Mouse (Mus musculus) midbrain, postnatal 0 days (tissue): ENCODE data around the gene Gstk1. TPM values are rescaled to one million over a fixed set of nuclear protein-coding genes. Genes with fewer than 3 reads are reported as not detected.
A peak's percentile ranks its signal among the peaks of the same experiment; 100 is the strongest.

ENCODE experiments used
- ATAC-seq: fragments of 200-750 bp; cut with Nextera tagmentation; 2 replicates; pipeline ENCODE4 v1.8.0; 2017; ENCODE audit warnings: moderate number of reproducible peaks, mild to moderate bottlenecking, moderate TSS enrichment, moderate library complexity; ENCODE audit not compliant: low FRiP score
- DNase-seq: peaks from one replicate; pipeline ENCODE4 v3.0.0-alpha.2; 2015; ENCODE audit warnings: low spot score
- H3K27ac ChIP-seq: fragments of 300-500 bp; sonication (generic); 2 replicates; pipeline ENCODE4 v1.5.1; 2014; ENCODE audit warnings: low read depth, mild to moderate bottlenecking, low read length, mixed read lengths
- H3K27me3 ChIP-seq: fragments of 300-500 bp; sonication (generic); 2 replicates; pipeline ENCODE4 v1.6.1; 2014; ENCODE audit warnings: low read length, control low read depth, mixed read lengths; ENCODE audit not compliant: insufficient read depth
- H3K36me3 ChIP-seq: fragments of 300-500 bp; sonication (generic); 2 replicates; pipeline ENCODE4 v1.6.1; 2014; ENCODE audit warnings: low read length, control low read depth, mixed read lengths; ENCODE audit not compliant: insufficient read depth
- H3K4me1 ChIP-seq: fragments of 300-500 bp; sonication (generic); 2 replicates; pipeline ENCODE4 v1.6.1; 2014; ENCODE audit warnings: mild to moderate bottlenecking, control low read depth, antibody characterized with exemption, low read length, mixed read lengths; ENCODE audit not compliant: insufficient read depth
- H3K4me2 ChIP-seq: fragments of 300-500 bp; sonication (generic); 2 replicates; pipeline ENCODE4 v1.6.1; 2014; ENCODE audit warnings: low read depth, mild to moderate bottlenecking, low read length, mixed read lengths; ENCODE audit not compliant: poor library complexity, severe bottlenecking
- H3K4me3 ChIP-seq: fragments of 300-500 bp; sonication (generic); 2 replicates; pipeline ENCODE4 v1.5.1; 2014; ENCODE audit warnings: low read depth, mild to moderate bottlenecking, low read length, moderate library complexity
- H3K9ac ChIP-seq: fragments of 300-500 bp; sonication (generic); replicated peaks from 2 replicates; pipeline ENCODE4 v1.6.1; 2014; ENCODE audit warnings: mild to moderate bottlenecking, low read length, moderate library complexity, mixed read lengths; ENCODE audit not compliant: poor library complexity, severe bottlenecking
- H3K9me3 ChIP-seq: fragments of 300-500 bp; sonication (generic); 2 replicates; pipeline ENCODE4 v1.6.1; 2016; ENCODE audit warnings: low read length, control low read depth
- CTCF ChIP-seq: IDR thresholded peaks from 2 replicates; pipeline ENCODE4 v1.5.1; 2016; ENCODE audit warnings: antibody characterized with exemption, mild to moderate bottlenecking
- WGBS: fragments of 180-500 bp; shearing (Covaris S2); extraction: QIAGEN DNeasy Blood & Tissue Kit; methylation state at CpG from one replicate; pipeline ENCODE4 v1.1.7; 2014; 5-methylcytosine and 5-hydroxymethylcytosine counted together
- polyA plus RNA-seq: library from polyadenylated mRNA; unstranded; fragments of >200 nt; fragmentation: Nextera tagmentation; extraction: Ambion mirVana; gene quantifications from 2 replicates; pipeline ENCODE4 v1.2.1, GENCODE M21; 2015
- total RNA-seq: library from RNA; depleted of rRNA; stranded (reverse); fragments of >200 nt; gene quantifications from 2 replicates; pipeline ENCODE4 v1.2.3, GENCODE M21; 2014; rRNA removed

Gene Gstk1
- 5.4 and 9.0 TPM in 2 replicates for total RNA-seq
- polyA plus RNA-seq = 10.4 and 12.3 TPM in 2 replicates

DNA sequence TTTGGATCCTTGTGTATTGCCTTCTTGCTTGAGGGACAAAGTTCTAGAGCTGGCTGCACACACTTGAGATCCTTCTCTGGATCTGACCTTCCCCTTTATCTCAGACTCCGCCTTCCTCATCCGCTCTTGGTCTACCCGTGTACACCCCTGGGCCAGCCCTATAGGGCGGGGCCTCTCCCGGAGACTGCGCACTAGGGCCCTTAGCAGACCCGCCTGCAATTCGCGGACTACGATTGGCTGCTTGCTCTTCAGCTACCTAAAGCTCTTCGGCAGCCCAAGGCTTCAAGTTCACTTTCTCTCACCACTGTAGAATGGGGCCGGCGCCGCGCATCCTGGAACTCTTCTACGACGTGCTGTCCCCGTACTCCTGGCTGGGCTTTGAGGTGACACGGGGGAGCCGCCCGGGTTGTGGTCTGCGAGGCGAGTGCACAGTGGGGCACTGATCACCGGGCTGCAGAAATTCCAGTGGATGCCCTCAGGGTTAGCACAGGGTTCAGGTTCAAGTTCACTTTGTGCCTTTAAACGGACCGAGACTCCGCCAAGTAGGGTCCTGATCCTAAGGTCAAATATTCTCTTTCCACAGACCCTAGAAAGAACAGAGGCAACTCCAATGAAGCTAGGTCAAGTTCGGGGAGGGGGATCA, at the start of gene Gstk1:
TSS of gene Gstk1 (plus strand) at position 225 of the 643 bp plus-strand sequence.
- Histone ChIP-seq H3K4me3 (peak within 1 kb of the TSS; percentile 45), H3K4me2 (peak within 1 kb of the TSS; percentile 70), H3K36me3 (no peaks in the 10 kb centered on the region), H3K27ac (no peak within 1 kb of the TSS), H3K9ac (peak within 1 kb of the TSS; percentile 44; the same call in 1 of the 2 replicates), H3K4me1 (no peaks in the 10 kb centered on the region), H3K9me3 (no peaks in the 10 kb centered on the region), H3K27me3 (no peaks in the 10 kb centered on the region)
- peak; percentile 99 for ATAC-seq
- no peak for TF ChIP-seq CTCF
- peak; percentile 89 for DNase-seq
- 2% methylated on average over 28 of the region's 28 CpGs for WGBS

- DNase-seq (peak; percentile 73), ATAC-seq (no peak)
- Histone ChIP-seq H3K27me3 (no peaks in the 10 kb centered on the region), H3K4me2 (no peak overlapping the region), H3K36me3 (no peaks in the 10 kb centered on the region), H3K9ac (no peak overlapping the region), H3K9me3 (no peaks in the 10 kb centered on the region), H3K4me1 (no peaks in the 10 kb centered on the region), H3K4me3 (no peak overlapping the region), H3K27ac (no peak overlapping the region)
- TF ChIP-seq CTCF = peak; percentile 77
- WGBS = 45% methylated on average over 3 of the region's 3 CpGs
Measured at GRCm38 (mm10) chr6:42197710-42198109, 48.0 kb upstream of the Gstk1 start.

GRCm38 (mm10) chr6:42199498-42199897, 46.2 kb upstream of the Gstk1 start:
- no peaks in the 10 kb centered on the region for H3K9me3 ChIP-seq
- H3K27me3 ChIP-seq = no peaks in the 10 kb centered on the region
- 87% methylated on average over 1 of the region's 1 CpGs for WGBS
- TF ChIP-seq CTCF = no peak
- H3K9ac ChIP-seq = no peak overlapping the region
- DNase-seq = no peak
- H3K36me3 ChIP-seq = no peaks in the 10 kb centered on the region
- H3K4me2 ChIP-seq = no peak overlapping the region
- no peak for ATAC-seq
- H3K4me3 ChIP-seq = no peak overlapping the region
- H3K4me1 ChIP-seq = no peaks in the 10 kb centered on the region
- H3K27ac ChIP-seq = no peak overlapping the region

DNA sequence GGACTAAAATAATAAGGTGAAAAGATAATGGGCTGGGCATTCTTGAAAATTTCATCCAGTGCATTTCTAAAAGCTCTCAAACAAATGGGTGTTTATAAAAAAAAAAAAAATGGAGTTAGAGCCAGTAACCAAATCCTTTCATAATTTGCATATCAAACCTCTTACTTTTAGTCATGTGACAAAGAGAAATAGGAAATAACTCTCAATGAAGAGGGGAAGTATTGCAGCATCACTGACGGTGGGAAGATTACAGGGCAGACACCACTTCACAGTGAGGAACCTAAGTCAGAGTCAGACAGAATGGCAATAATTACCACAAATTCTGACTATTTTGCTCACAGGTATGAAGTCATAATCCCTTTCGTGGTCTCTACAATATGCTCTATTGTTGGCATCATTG, 30.7 kb upstream of the Gstk1 start, which contains the start of gene Tas2r144:
TSS of gene Tas2r144 (plus strand) at position 301 of the 400 bp plus-strand sequence.
- H3K36me3 ChIP-seq = no peaks in the 10 kb centered on the region
- DNase-seq (no peak), ATAC-seq (no peak)
- no peak within 1 kb of the TSS for H3K9ac ChIP-seq
- 81% methylated on average over 2 of the region's 2 CpGs for WGBS
- no peak for TF ChIP-seq CTCF
- no peak within 1 kb of the TSS for H3K27ac ChIP-seq
- no peaks in the 10 kb centered on the region for H3K9me3 ChIP-seq
- H3K4me2 ChIP-seq = no peak within 1 kb of the TSS
- H3K27me3 ChIP-seq = no peaks in the 10 kb centered on the region
- H3K4me1 ChIP-seq = no peaks in the 10 kb centered on the region
- no peak within 1 kb of the TSS for H3K4me3 ChIP-seq

DNA sequence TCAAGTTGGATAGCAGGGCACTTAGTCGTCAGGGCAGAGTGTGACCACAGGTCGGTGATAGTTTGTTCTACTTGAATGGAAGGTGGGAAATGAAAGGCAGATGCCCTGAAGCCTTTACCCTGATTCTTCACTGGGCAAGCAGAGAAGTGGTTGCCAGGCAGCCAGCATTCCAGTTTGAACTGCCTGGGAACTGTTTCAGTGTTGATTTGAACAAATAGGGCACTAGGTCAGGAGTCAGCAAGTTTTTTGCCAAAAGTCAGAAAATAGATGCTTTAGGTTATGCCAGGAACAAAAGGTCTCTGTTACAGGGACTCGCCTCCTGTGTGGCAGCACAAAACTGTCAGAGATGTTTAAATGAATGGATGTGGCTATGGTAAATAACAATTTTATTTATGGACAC, 23.4 kb upstream of the Gstk1 start:
- H3K27ac ChIP-seq = no peak overlapping the region
- no peak for TF ChIP-seq CTCF
- 69% methylated on average over 3 of the region's 3 CpGs for WGBS
- no peak overlapping the region for H3K4me2 ChIP-seq
- no peaks in the 10 kb centered on the region for H3K4me1 ChIP-seq
- ATAC-seq (no peak), DNase-seq (peak; percentile 43)
- H3K27me3 ChIP-seq = no peaks in the 10 kb centered on the region
- no peaks in the 10 kb centered on the region for H3K36me3 ChIP-seq
- H3K9me3 ChIP-seq = no peaks in the 10 kb centered on the region
- no peak overlapping the region for H3K4me3 ChIP-seq
- no peak overlapping the region for H3K9ac ChIP-seq

DNA sequence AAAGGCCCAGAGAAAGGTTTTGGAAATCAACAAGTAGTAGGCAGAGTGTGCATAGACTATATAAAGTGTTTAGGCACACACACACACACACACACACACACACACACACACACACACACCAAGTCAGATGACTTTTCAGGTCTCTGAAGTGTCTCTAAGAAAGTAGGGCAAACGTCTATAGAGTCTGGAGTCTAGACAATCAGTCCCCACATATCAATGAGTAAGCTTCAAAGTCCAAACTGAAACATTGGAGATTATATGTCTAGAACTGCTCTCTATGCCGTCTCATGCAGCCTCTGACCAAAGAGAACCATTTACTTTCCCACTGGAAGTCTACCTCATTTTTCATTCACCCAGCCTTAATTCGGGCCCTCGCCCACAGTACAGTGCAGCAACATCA, 20.7 kb upstream of the Gstk1 start:
- no peaks in the 10 kb centered on the region for H3K27me3 ChIP-seq
- no peaks in the 10 kb centered on the region for H3K36me3 ChIP-seq
- DNase-seq = no peak
- H3K4me1 ChIP-seq = no peaks in the 10 kb centered on the region
- H3K4me3 ChIP-seq = no peak overlapping the region
- no peak overlapping the region for H3K9ac ChIP-seq
- H3K27ac ChIP-seq = no peak overlapping the region
- ATAC-seq = no peak
- no peak overlapping the region for H3K4me2 ChIP-seq
- TF ChIP-seq CTCF = no peak
- no peaks in the 10 kb centered on the region for H3K9me3 ChIP-seq
- WGBS = 82% methylated on average over 4 of the region's 4 CpGs
